Mouse (Mus musculus) spleen, adult 18-20 months (tissue): ENCODE measurements at regions not wholly inside any gene's neighbourhood (a gene's known extent, or its start where the extent isn't known, plus 50 kb on each side); places are given as distances from the start of the nearest gene placed in this dataset.

Experiments
- DNase-seq, 2 experiments: peaks; one replicate each; pipeline ENCODE4 v3.0.0; 2022; ENCODE audit warnings: mixed read lengths in 2 of 2

- no peak for DNase-seq
Measured at GRCm38 (mm10) chr6:127207308-127207707, 55.3 kb upstream of the Ccnd2 start.

GRCm38 (mm10) chr6:127213355-127213754 is 61.4 kb upstream of the Ccnd2 start:
- no peak for DNase-seq

GRCm38 (mm10) chr6:127215915-127216314 is 63.9 kb upstream of the Ccnd2 start:
- DNase-seq = no peak

- no peak for DNase-seq
Measured at GRCm38 (mm10) chr6:127218634-127219445, 66.8 kb upstream of the Ccnd2 start.

- DNase-seq = no peak
Measured at GRCm38 (mm10) chr6:127219446-127219802, 67.4 kb upstream of the Ccnd2 start.

- no peak for DNase-seq
Measured at GRCm38 (mm10) chr6:127226242-127226983, 74.4 kb upstream of the Ccnd2 start.

- DNase-seq = peak in 1 of 2 experiments; percentile 43
Measured at GRCm38 (mm10) chr6:127236510-127237109, 84.6 kb upstream of the Ccnd2 start.

GRCm38 (mm10) chr6:127237168-127237567 is 85.2 kb upstream of the Ccnd2 start:
- no peak for DNase-seq

GRCm38 (mm10) chr6:127239529-127240471 is 87.8 kb upstream of the Ccnd2 start:
- DNase-seq = peak; percentile 15 to 28

- DNase-seq = no peak
Measured at GRCm38 (mm10) chr6:127240472-127241375, 88.7 kb upstream of the Ccnd2 start.

GRCm38 (mm10) chr6:127241693-127242425 is 89.9 kb upstream of the Ccnd2 start:
- no peak for DNase-seq

- no peak for DNase-seq
Measured at GRCm38 (mm10) chr6:127243032-127243431, 91.0 kb upstream of the Ccnd2 start.

GRCm38 (mm10) chr6:127245814-127246440 is 93.9 kb upstream of the Ccnd2 start:
- DNase-seq = peak in 1 of 2 experiments; percentile 22

- DNase-seq = no peak
Measured at GRCm38 (mm10) chr6:127246730-127247129, 94.7 kb upstream of the Ccnd2 start.

- DNase-seq = no peak
Measured at GRCm38 (mm10) chr6:127247343-127247742, 95.3 kb upstream of the Ccnd2 start.

GRCm38 (mm10) chr6:127250181-127250873 is 98.3 kb upstream of the Ccnd2 start:
- DNase-seq = no peak

- DNase-seq = no peak
Measured at GRCm38 (mm10) chr6:127250874-127251670, 99.1 kb upstream of the Ccnd2 start.

- DNase-seq = no peak
Measured at GRCm38 (mm10) chr6:127251671-127251985, 99.6 kb upstream of the Ccnd2 start.
